Mouse (Mus musculus) liver, adult 2 months (tissue): Measurements from ENCODE around the gene Slc16a8.

Experiments
- CTCF ChIP-seq: fragments of 200-500 bp; IDR thresholded peaks from 2 replicates; pipeline ENCODE4 v1.5.1; 2011; ENCODE audit warnings: low read depth, low read length, control low read depth
- POLR2A ChIP-seq: fragments of 200-500 bp; IDR thresholded peaks from 2 replicates; pipeline ENCODE4 v1.6.1; 2011; ENCODE audit warnings: low read length, control low read depth; ENCODE audit not compliant: insufficient read depth; ENCODE audit errors: extremely low read depth

DNA sequence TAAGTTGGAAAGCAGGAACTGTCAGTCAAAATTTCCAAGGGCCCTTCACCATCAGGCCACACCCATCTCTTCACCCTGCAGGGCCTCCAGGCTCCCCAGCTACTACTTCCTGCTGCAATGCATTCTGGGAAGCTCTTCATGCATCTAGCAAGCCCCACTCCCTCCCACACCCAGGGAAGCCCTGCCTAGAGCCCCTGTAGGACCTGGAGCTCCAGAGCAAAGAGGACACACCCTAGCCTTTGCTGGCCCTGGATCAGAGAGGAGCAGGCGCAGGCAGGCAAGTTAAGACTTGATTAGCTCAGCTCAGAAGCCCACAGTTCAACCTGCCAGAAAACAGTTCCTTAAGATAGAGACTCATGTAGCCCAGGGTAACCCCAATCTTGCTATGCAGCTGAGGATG lies 26.8 kb upstream of the Slc16a8 start:
- no peak for TF ChIP-seq CTCF
- no peak for TF ChIP-seq POLR2A
